In the genomic region with DNA sequence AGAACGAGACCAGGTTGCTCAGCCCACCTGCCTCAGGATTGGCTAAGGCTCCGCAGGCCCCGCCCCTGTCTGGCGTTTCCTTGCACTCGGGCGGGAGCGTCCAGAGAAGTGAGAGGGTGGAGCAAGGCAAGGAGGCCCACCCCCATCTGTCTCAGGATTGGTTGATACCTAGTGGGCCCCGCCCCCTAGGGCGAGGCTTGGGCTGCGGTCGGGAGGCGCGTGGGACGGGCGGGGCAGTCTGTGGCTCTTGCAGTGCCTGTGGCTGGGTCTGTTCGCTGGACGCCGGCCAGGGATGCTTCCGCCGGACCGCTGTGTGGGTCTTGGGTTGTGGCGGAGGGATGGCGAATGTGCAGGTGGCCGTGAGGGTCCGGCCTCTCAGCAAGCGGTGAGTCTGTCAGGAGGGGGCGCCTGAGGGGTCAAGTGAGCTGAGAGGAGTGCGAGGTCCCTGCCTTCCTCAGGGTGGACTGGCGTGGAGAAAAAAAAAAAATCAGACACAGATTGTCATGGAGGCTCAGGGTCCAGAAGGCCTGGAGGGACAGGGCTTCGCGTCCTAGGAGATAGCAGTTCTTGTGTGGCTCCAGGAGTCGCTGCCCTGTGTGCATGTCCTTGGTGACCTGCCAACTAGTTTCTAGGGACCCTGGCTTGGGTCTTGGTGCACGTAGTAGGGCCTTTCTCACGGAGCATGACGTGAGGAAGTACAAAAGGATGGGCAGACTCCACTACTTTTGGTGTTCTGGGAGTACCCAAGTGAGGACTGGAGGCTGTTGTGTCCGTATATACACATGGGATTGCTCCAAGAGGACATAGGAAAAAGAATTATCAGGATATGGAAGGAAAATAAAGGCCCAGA, we compare ENCODE assay signal across 8 mouse cellular contexts. TPM values are rescaled to one million over a fixed set of nuclear protein-coding genes. Genes with fewer than 3 reads are reported as not detected.
DNase-seq lines count a peak whose midpoint lies in the region; ATAC-seq lines count a peak whose summit lies in the region.

Stard9 (plus strand) TSS at position 236 of the 850 bp plus-strand sequence.

- intact Hi-C loops in heart, postnatal 14 days (cut with DNase I), result loop anchor here (5.0 kb wide), 1 partner anchor 98 kb away; no protein-coding TSS in a partner anchor

- no peaks in the 10 kb centered on the region for H3K4me1 ChIP-seq in forebrain, embryonic 14.5 days (ENCODE audit: control insufficient read depth, insufficient read depth, low read length)
- H3K4me1 ChIP-seq in neural tube, embryonic 15.5 days, result peaks cover 20% of the 10 kb centered on the region

- no peaks in the 10 kb centered on the region for H3K9me3 ChIP-seq in forebrain, embryonic 14.5 days (replicated peaks; ENCODE audit: control insufficient read depth, low read length)
- H3K9me3 ChIP-seq in neural tube, embryonic 15.5 days (replicated peaks), result no peaks in the 10 kb centered on the region

- peak within 1 kb of the TSS; percentile 45 for H3K4me3 ChIP-seq in forebrain, embryonic 14.5 days (ENCODE audit: low read depth, low read length)
- peak within 1 kb of the TSS; percentile 71 for H3K4me3 ChIP-seq in neural tube, embryonic 15.5 days (replicated peaks)

- ATAC-seq in forebrain, embryonic 14.5 days, result peak; percentile 100
- ATAC-seq in neural tube, embryonic 15.5 days (ENCODE audit: low FRiP score), result peak; percentile 100

- peak within 1 kb of the TSS; percentile 60 for H3K9ac ChIP-seq in forebrain, embryonic 14.5 days (ENCODE audit: low read length)
- peak within 1 kb of the TSS; percentile 61 for H3K9ac ChIP-seq in neural tube, embryonic 15.5 days (replicated peaks)

- 1% methylated on average over 36 of the region's 36 CpGs for WGBS in forebrain, embryonic 14.5 days
- WGBS in neural tube, embryonic 15.5 days, result 3% methylated on average over 36 of the region's 36 CpGs

- H3K4me2 ChIP-seq in forebrain, embryonic 14.5 days (ENCODE audit: low read length), result peak within 1 kb of the TSS; percentile 59
- H3K4me2 ChIP-seq in neural tube, embryonic 15.5 days, result peak within 1 kb of the TSS; percentile 79

- no peaks in the 10 kb centered on the region for H3K36me3 ChIP-seq in forebrain, embryonic 14.5 days (ENCODE audit: control insufficient read depth, insufficient read depth, low read length)
- H3K36me3 ChIP-seq in neural tube, embryonic 15.5 days, result peaks cover 7% of the 10 kb centered on the region; the same call in 1 of the 2 replicates

- DNase-seq in ES-CJ7 (ENCODE audit: low read depth, low spot score), result peak; percentile 98
- DNase-seq in cerebellum, adult 11 months, result peak; percentile 99
- DNase-seq in forebrain, embryonic 14.5 days (ENCODE audit: low spot score), result peak; percentile 100
- DNase-seq in heart, postnatal 14 days, result peak; percentile 97
- peak; percentile 99 for DNase-seq in layer of hippocampus, adult 11-12 months (ENCODE audit: low spot score)
- peak; percentile 99 for DNase-seq in lung, adult 18-20 months
- DNase-seq in testis, postnatal 14 days (ENCODE audit: low spot score), result peak; percentile 99

- H3K27ac ChIP-seq in forebrain, embryonic 14.5 days (ENCODE audit: low read depth, low read length), result 0 out of 2 replicates have a peak within 1 kb of the TSS, but pooled peaks have one; percentile 40
- H3K27ac ChIP-seq in neural tube, embryonic 15.5 days (replicated peaks), result peak within 1 kb of the TSS; percentile 79

- no peaks in the 10 kb centered on the region for H3K27me3 ChIP-seq in forebrain, embryonic 14.5 days (replicated peaks; ENCODE audit: control insufficient read depth, insufficient read depth, low read length)
- H3K27me3 ChIP-seq in neural tube, embryonic 15.5 days (replicated peaks), result no peaks in the 10 kb centered on the region

RNA-seq across cellular contexts. Expression of gene Stard9, which starts in this region (rescaled TPM):
- polyA plus RNA-seq in forebrain, embryonic 14.5 days (2014; fragmentation: Nextera tagmentation; extraction: Ambion mirVana), result 2.6 and 3.7 TPM in 2 replicates
- total RNA-seq in heart, postnatal 14 days (2021), result 10 to 100 TPM; 16.1 to 17.9 TPM
- polyA plus RNA-seq in neural tube, embryonic 15.5 days (2015; fragmentation: Nextera tagmentation; extraction: Ambion mirVana), result 4.2 and 4.3 TPM in 2 replicates

Comparison
In these comparisons a context has a peak if more than half of its experiments do, and no peak if none do; other contexts are left out.
1. Peak in every context shown above with its lines: DNase-seq, ATAC-seq, H3K4me3 ChIP-seq and H3K27ac ChIP-seq.